Mouse (Mus musculus) Patski (cell line): Measurements from ENCODE around the gene 1700022I11Rik. TPM values are rescaled to one million over a fixed set of nuclear protein-coding genes. Genes with fewer than 3 reads are reported as not detected.

Experiments
- ATAC-seq: fragments of 100-300 bp; one replicate; pipeline ENCODE4 v1.8.0; 2021
- CTCF ChIA-PET: fragments of 350-600 bp; sonication (Branson Sonifier 250); formaldehyde crosslinking; loops from one replicate; lab custom pipeline; 2022; ENCODE audit warnings: inconsistent platforms; lab: Charles Lee
- POLR2A ChIA-PET: fragments of 350-600 bp; sonication (Branson Sonifier 250); formaldehyde crosslinking; loops from one replicate; lab custom pipeline; 2022; ENCODE audit warnings: antibody characterized with exemption, inconsistent platforms; lab: Charles Lee
- DNase-seq: peaks from one replicate; pipeline ENCODE4 v3.0.0-alpha.2; 2011; ENCODE audit warnings: low read depth, low spot score
- H3K27me3 ChIP-seq: fragments of 371-371 bp; one replicate; pipeline ENCODE4 v1.5.1; 2021
- CTCF ChIP-seq: fragments of 100-300 bp; IDR thresholded peaks from one replicate; pipeline ENCODE4 v1.5.1; 2021
- in situ Hi-C: fragments of 300-500 bp; cut with MboI; formaldehyde crosslinking; loops from 3 replicates; pipeline ENCODE4 v1.11.1; 2018; ENCODE audit warnings: low pct_unique_long_range_greater_than_20kb, mixed read lengths
- polyA plus RNA-seq: library from polyadenylated mRNA; unstranded; gene quantifications from one replicate; pipeline ENCODE4 v1.2.3, GENCODE M21; 2021

The 1700022I11Rik gene
- polyA plus RNA-seq: not detected

GRCm38 (mm10) chr4:42969304-42969703 is at the start of gene 1700022I11Rik:
Gene 1700022I11Rik, plus strand, starts transcription at chr4:42969604.
- ATAC-seq: no peak
- in situ Hi-C loops: no loop called here
- CTCF ChIA-PET: no interaction called here
- no peak for DNase-seq
- no peak for TF ChIP-seq CTCF
- POLR2A ChIA-PET: no interaction called here
- no peaks in the 10 kb centered on the region for H3K27me3 ChIP-seq

DNA sequence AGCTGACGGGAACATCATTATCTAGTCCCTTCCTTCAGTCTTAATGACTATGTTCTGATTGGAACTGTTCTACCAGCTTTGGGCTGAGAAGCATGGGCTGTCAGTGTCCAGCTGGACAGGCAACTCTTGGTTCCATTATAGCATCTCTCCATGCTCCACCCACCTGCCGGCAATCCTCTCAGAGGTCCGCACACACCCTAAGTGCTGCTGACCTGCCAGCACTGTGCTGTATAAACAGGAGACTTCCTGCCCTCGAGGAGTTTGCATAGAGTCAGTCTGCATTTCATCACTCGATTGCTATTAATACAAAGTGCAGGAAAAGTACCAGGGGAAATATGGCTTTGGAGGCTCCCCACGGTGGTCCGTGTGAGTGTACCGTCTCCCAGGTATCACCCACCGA is 48.7 kb upstream of the 1700022I11Rik start:
- TF ChIP-seq CTCF: no peak
- no peak for DNase-seq
- CTCF ChIA-PET: no interaction called here
- peaks cover 36% of the 10 kb centered on the region for H3K27me3 ChIP-seq
- no peak for ATAC-seq
- POLR2A ChIA-PET: no interaction called here
- in situ Hi-C loops: no loop called here

- in situ Hi-C loops: no loop called here
- TF ChIP-seq CTCF: no peak
- peaks cover 32% of the 10 kb centered on the region for H3K27me3 ChIP-seq
- CTCF ChIA-PET: no interaction called here
- POLR2A ChIA-PET: no interaction called here
- DNase-seq (no peak), ATAC-seq (no peak)
Measured at GRCm38 (mm10) chr4:42921536-42921935, 47.9 kb upstream of the 1700022I11Rik start.

DNA sequence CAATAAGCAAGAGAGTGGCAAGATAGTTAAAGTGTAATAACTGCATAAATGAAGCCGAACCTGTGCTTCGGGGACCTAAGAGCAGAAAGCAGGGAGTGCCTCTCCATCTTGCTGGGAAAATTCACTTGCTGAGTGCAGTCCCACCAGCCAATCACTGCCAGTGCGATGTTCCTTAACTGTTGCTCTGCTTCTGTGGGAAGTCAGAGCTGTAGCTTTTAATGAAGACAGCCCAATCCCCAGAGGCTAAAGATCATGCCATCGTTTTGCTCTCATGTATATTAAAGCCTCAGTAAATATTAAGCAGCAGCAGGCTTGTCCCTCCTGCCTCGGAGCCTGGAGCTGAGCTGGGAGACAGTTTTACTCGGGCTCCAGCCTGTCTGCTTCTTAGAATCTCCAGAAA is 47.3 kb upstream of the 1700022I11Rik start:
- ChIA-PET POLR2A (no interaction called here), CTCF (no interaction called here)
- H3K27me3 ChIP-seq: peaks cover 29% of the 10 kb centered on the region
- ATAC-seq (no peak), DNase-seq (no peak)
- in situ Hi-C loops: no loop called here
- TF ChIP-seq CTCF: no peak

GRCm38 (mm10) chr4:42922461-42922860 is 46.9 kb upstream of the 1700022I11Rik start:
- CTCF ChIA-PET: no interaction called here
- H3K27me3 ChIP-seq: peaks cover 27% of the 10 kb centered on the region
- in situ Hi-C loops: no loop called here
- ATAC-seq (no peak), DNase-seq (no peak)
- POLR2A ChIA-PET: no interaction called here
- no peak for TF ChIP-seq CTCF

DNA sequence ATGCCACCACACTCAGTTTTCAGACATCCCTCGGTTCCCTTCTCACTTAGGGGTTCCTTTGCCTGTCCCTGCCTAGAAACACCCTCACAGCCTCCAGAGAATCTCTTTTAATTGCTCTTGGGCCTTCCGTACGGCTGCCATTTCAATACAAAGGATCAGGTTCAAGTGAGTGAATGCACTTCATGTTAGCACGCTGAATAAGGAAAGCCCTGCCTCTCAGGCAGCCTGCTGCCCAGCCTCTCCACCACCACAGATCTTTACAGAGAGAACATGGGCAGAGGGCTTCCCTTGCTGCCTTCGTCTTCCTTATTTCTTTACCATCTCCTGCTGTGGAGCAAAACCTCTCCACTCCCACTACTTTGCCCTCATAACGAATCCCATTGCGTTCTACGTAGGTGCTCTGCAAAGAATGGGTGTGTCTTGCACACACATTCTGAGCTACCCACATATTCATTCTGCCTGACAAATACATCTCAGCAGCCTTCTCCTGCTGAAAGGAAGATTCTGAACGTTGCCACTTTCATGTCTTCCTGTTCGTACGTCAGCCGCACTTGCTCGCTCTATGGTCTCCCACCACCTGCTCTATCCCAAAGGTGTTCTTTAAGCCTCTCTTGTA is 45.2 kb upstream of the 1700022I11Rik start:
- no peak for TF ChIP-seq CTCF
- peaks cover 14% of the 10 kb centered on the region for H3K27me3 ChIP-seq
- in situ Hi-C loops: no loop called here
- no peak for DNase-seq
- ChIA-PET POLR2A (no interaction called here), CTCF (no interaction called here)
- ATAC-seq: no peak

DNA sequence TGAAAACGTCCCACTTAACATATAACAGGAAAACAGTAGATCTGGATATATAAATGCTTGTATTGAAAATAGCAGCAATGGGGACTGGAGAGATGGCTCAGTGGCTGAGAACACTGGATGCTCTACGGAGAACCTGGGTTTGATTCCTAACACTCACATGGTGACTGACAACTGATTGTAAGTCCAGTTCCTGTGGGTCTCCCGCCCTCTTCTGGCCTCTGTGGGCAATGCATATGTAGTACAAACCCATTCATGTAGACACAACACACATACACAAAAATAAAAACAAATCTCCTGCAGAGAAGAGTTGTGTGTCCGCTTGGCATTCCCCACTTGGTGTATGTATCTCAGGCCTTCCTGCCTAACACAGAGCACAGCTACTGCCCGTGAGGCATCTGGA is 41.2 kb upstream of the 1700022I11Rik start:
- ATAC-seq: no peak
- in situ Hi-C loops: no loop called here
- H3K27me3 ChIP-seq: peaks cover 17% of the 10 kb centered on the region
- no peak for DNase-seq
- TF ChIP-seq CTCF: no peak
- ChIA-PET POLR2A (no interaction called here), CTCF (no interaction called here)

DNA sequence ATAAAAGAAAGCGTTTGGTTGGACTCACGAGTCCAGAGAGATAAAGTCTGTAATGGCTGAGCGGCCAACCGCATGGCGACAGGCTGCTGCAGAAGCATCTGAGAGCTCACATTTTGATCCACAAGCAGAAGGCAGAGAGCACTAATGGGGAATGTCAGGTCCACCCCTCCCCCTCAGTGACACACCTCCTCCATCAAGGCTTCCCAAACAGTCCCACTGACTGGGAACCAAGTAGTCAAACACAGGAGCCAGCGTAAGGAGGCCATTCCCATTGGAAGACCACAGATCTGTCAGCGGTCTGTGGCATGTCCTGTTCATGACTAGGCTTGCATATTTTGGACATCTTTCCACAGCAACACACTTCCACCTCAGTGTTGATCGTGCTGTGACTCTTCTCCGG is 40.5 kb upstream of the 1700022I11Rik start:
- ChIA-PET CTCF (no interaction called here), POLR2A (no interaction called here)
- in situ Hi-C loops: no loop called here
- ATAC-seq: no peak
- TF ChIP-seq CTCF: no peak
- H3K27me3 ChIP-seq: peaks cover 17% of the 10 kb centered on the region
- no peak for DNase-seq

- ATAC-seq (no peak), DNase-seq (no peak)
- CTCF ChIA-PET: no interaction called here
- POLR2A ChIA-PET: no interaction called here
- TF ChIP-seq CTCF: no peak
- in situ Hi-C loops: no loop called here
- peaks cover 24% of the 10 kb centered on the region for H3K27me3 ChIP-seq
Measured at GRCm38 (mm10) chr4:42932229-42932969, 37.0 kb upstream of the 1700022I11Rik start.

DNA sequence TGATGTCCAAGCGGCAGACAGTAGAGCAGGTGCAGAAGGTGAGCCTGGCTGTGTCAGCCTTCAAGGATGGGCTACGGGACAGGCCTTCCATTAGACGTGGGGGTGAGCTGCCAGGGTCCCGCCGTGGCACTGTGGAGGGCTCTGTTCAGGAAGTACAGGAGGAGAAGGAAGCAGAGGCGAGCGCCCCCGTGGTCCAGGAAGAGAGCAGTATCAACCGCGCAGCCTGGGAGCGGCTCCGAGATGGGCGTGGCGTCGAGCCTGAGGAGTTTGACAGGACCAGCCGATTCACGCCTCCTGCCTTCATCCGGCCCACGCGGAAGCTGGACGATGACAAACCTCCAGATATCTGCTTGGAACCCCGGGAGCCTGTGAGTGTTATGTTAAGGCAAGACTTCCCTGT is 35.8 kb upstream of the 1700022I11Rik start:
- no peak for TF ChIP-seq CTCF
- in situ Hi-C loops: no loop called here
- DNase-seq: no peak
- no peak for ATAC-seq
- CTCF ChIA-PET: no interaction called here
- H3K27me3 ChIP-seq: peaks cover 35% of the 10 kb centered on the region
- POLR2A ChIA-PET: no interaction called here

DNA sequence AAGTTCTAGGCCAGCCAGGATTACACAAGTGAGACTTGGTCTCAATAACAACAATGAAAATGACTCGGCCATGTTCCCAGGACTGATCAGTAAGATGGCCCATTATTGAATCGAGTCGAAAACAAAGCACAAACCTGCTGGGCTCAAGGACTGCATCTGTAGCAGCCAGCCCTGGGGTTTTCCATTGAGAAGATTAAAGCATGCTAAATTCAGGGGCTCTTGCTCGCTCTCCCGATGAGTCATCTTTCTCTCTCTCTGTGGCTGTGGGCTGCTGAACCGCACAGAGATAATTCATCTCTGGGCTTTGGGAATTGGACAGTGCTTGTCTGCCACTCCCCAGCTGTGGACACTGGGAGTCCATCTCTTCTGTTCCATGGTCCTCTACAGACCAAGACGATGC is 28.0 kb upstream of the 1700022I11Rik start:
- in situ Hi-C loops: no loop called here
- POLR2A ChIA-PET: no interaction called here

More for the DNA sequence above, 28.0 kb upstream of the 1700022I11Rik start:
- TF ChIP-seq CTCF: no peak
- H3K27me3 ChIP-seq: peaks cover 32% of the 10 kb centered on the region
- CTCF ChIA-PET: no interaction called here
- no peak for ATAC-seq
- DNase-seq: no peak
